Mouse (Mus musculus) midbrain, postnatal 0 days (tissue): ENCODE measurements at regions not wholly inside any gene's neighbourhood (a gene's known extent, or its start where the extent isn't known, plus 50 kb on each side); places are given as distances from the start of the nearest gene placed in this dataset.
A peak's percentile ranks its signal among the peaks of the same experiment; 100 is the strongest.

ENCODE experiments used
- ATAC-seq: fragments of 200-750 bp; cut with Nextera tagmentation; 2 replicates; pipeline ENCODE4 v1.8.0; 2017; ENCODE audit warnings: moderate number of reproducible peaks, mild to moderate bottlenecking, moderate TSS enrichment, moderate library complexity; ENCODE audit not compliant: low FRiP score
- DNase-seq: peaks from one replicate; pipeline ENCODE4 v3.0.0-alpha.2; 2015; ENCODE audit warnings: low spot score
- H3K27ac ChIP-seq: fragments of 300-500 bp; sonication (generic); 2 replicates; pipeline ENCODE4 v1.5.1; 2014; ENCODE audit warnings: low read depth, mild to moderate bottlenecking, low read length, mixed read lengths
- H3K27me3 ChIP-seq: fragments of 300-500 bp; sonication (generic); 2 replicates; pipeline ENCODE4 v1.6.1; 2014; ENCODE audit warnings: low read length, control low read depth, mixed read lengths; ENCODE audit not compliant: insufficient read depth
- H3K36me3 ChIP-seq: fragments of 300-500 bp; sonication (generic); 2 replicates; pipeline ENCODE4 v1.6.1; 2014; ENCODE audit warnings: low read length, control low read depth, mixed read lengths; ENCODE audit not compliant: insufficient read depth
- H3K4me1 ChIP-seq: fragments of 300-500 bp; sonication (generic); 2 replicates; pipeline ENCODE4 v1.6.1; 2014; ENCODE audit warnings: mild to moderate bottlenecking, control low read depth, antibody characterized with exemption, low read length, mixed read lengths; ENCODE audit not compliant: insufficient read depth
- H3K4me2 ChIP-seq: fragments of 300-500 bp; sonication (generic); 2 replicates; pipeline ENCODE4 v1.6.1; 2014; ENCODE audit warnings: low read depth, mild to moderate bottlenecking, low read length, mixed read lengths; ENCODE audit not compliant: poor library complexity, severe bottlenecking
- H3K4me3 ChIP-seq: fragments of 300-500 bp; sonication (generic); 2 replicates; pipeline ENCODE4 v1.5.1; 2014; ENCODE audit warnings: low read depth, mild to moderate bottlenecking, low read length, moderate library complexity
- H3K9ac ChIP-seq: fragments of 300-500 bp; sonication (generic); replicated peaks from 2 replicates; pipeline ENCODE4 v1.6.1; 2014; ENCODE audit warnings: mild to moderate bottlenecking, low read length, moderate library complexity, mixed read lengths; ENCODE audit not compliant: poor library complexity, severe bottlenecking
- H3K9me3 ChIP-seq: fragments of 300-500 bp; sonication (generic); 2 replicates; pipeline ENCODE4 v1.6.1; 2016; ENCODE audit warnings: low read length, control low read depth
- CTCF ChIP-seq: IDR thresholded peaks from 2 replicates; pipeline ENCODE4 v1.5.1; 2016; ENCODE audit warnings: antibody characterized with exemption, mild to moderate bottlenecking
- WGBS: fragments of 180-500 bp; shearing (Covaris S2); extraction: QIAGEN DNeasy Blood & Tissue Kit; methylation state at CpG from one replicate; pipeline ENCODE4 v1.1.7; 2014; 5-methylcytosine and 5-hydroxymethylcytosine counted together

GRCm38 (mm10) chr7:74108347-74108746 is 94.9 kb upstream of the St8sia2 start:
- peak; percentile 61 for TF ChIP-seq CTCF
- WGBS: 72% methylated on average over 3 of the region's 3 CpGs
- Histone ChIP-seq H3K4me3 (no peak overlapping the region), H3K27ac (no peak overlapping the region), H3K9me3 (no peaks in the 10 kb centered on the region), H3K27me3 (no peaks in the 10 kb centered on the region), H3K9ac (no peak overlapping the region), H3K4me2 (no peak overlapping the region), H3K36me3 (no peaks in the 10 kb centered on the region), H3K4me1 (no peaks in the 10 kb centered on the region)
- DNase-seq: peak; percentile 49
- ATAC-seq: no peak

DNA sequence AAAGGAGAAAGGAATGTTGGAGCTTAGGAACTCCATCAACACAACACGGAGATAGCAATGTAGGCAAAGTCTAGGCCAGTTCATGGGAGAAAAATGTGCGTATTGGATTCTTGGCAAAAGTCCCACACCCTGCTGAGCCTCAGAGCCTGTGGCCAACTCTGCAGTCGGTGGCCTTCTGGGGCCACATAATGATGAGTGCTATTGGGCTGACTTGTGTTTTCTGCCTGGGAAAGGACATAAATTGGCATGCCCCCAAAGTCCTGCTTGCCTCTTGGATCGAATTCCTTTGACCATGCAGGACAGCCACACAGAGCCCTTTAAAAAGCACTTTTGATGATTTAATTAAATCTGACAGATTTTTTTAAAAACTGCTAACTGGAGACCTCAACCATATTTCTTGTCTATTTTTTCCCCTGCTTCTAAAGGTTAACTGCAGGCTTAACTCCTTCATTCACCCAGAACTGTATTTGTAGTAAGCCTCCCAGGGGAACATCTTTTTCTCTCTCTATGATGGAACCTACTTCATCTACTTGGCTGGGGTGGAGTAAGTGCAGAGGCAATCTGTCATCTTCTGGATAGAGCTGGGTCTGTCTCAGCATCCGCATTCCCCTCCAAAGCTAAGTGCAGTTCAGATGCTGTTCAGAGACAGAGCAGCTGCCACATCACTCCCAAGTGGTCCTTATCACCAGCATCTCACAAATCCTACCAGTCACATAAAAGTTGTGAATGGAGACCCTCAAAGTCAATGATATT is 93.9 kb upstream of the St8sia2 start:
- H3K4me2 ChIP-seq: no peak overlapping the region
- TF ChIP-seq CTCF: no peak
- 39% methylated on average over 5 of the region's 5 CpGs for WGBS
- H3K9ac ChIP-seq: no peak overlapping the region
- H3K9me3 ChIP-seq: no peaks in the 10 kb centered on the region
- no peaks in the 10 kb centered on the region for H3K4me1 ChIP-seq
- H3K4me3 ChIP-seq: no peak overlapping the region
- DNase-seq: peak; percentile 86
- H3K27me3 ChIP-seq: no peaks in the 10 kb centered on the region
- H3K36me3 ChIP-seq: no peaks in the 10 kb centered on the region
- H3K27ac ChIP-seq: no peak overlapping the region
- ATAC-seq: peak; percentile 49; the same call in 1 of the 2 replicates

DNA sequence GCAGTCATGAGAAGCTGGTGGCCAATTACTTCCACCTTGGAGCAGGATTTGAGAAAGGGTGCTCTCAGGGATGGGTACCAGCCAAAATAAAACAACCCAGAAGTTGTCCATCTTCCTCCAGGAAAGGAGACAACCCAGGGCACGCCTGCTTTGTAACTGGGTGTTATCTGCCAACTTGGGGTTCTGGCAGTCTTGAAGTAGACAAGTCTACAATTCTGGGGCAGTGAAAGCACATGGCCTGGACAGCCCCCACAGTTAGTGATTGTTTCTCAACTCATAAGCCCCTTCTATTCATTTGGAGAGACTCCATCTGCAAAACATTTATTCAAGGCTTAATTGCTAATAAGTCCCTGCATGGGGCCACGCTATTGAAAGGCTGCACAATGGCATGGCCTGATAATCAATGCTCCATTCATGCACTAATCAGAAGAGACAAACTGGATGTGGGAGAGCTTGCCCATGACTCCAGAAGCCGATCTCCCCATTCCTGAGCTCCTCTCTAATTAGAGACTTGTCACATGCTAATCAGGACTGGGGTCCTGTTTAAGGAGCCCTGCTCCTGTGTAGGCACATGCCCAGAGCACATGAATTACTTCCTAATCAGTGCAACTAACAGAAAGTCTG is 78.0 kb upstream of the St8sia2 start:
- no peak for ATAC-seq
- Histone ChIP-seq H3K27me3 (no peaks in the 10 kb centered on the region), H3K9me3 (peaks cover 9% of the 10 kb centered on the region; the same call in 1 of the 2 replicates), H3K4me2 (no peak overlapping the region), H3K27ac (no peak overlapping the region), H3K4me3 (no peak overlapping the region), H3K9ac (no peak overlapping the region), H3K4me1 (no peaks in the 10 kb centered on the region), H3K36me3 (no peaks in the 10 kb centered on the region)
- 37% methylated on average over 3 of the region's 3 CpGs for WGBS
- no peak for TF ChIP-seq CTCF
- no peak for DNase-seq

- no peak overlapping the region for H3K4me3 ChIP-seq
- no peaks in the 10 kb centered on the region for H3K27me3 ChIP-seq
- 88% methylated on average over 4 of the region's 4 CpGs for WGBS
- H3K4me1 ChIP-seq: no peaks in the 10 kb centered on the region
- no peak for TF ChIP-seq CTCF
- DNase-seq (no peak), ATAC-seq (no peak)
- no peak overlapping the region for H3K9ac ChIP-seq
- H3K4me2 ChIP-seq: no peak overlapping the region
- no peaks in the 10 kb centered on the region for H3K9me3 ChIP-seq
- H3K27ac ChIP-seq: no peak overlapping the region
- H3K36me3 ChIP-seq: no peaks in the 10 kb centered on the region
Measured at GRCm38 (mm10) chr7:74080846-74081235, 67.4 kb upstream of the St8sia2 start.

GRCm38 (mm10) chr7:74080079-74080845 is 66.8 kb upstream of the St8sia2 start:
- no peak overlapping the region for H3K4me2 ChIP-seq
- no peak overlapping the region for H3K27ac ChIP-seq
- 83% methylated on average over 9 of the region's 9 CpGs for WGBS
- no peak for TF ChIP-seq CTCF
- no peak overlapping the region for H3K4me3 ChIP-seq
- H3K4me1 ChIP-seq: no peaks in the 10 kb centered on the region
- H3K9me3 ChIP-seq: no peaks in the 10 kb centered on the region
- H3K9ac ChIP-seq: no peak overlapping the region
- H3K27me3 ChIP-seq: no peaks in the 10 kb centered on the region
- no peaks in the 10 kb centered on the region for H3K36me3 ChIP-seq
- ATAC-seq: no peak
- no peak for DNase-seq

- Histone ChIP-seq H3K36me3 (no peaks in the 10 kb centered on the region), H3K9me3 (no peaks in the 10 kb centered on the region), H3K27me3 (no peaks in the 10 kb centered on the region), H3K9ac (no peak overlapping the region), H3K27ac (no peak overlapping the region), H3K4me1 (no peaks in the 10 kb centered on the region), H3K4me3 (no peak overlapping the region), H3K4me2 (no peak overlapping the region)
- no peak for TF ChIP-seq CTCF
- DNase-seq (peak; percentile 75), ATAC-seq (no peak)
- WGBS: 37% methylated on average over 3 of the region's 3 CpGs
Measured at GRCm38 (mm10) chr7:74072632-74073031, 59.1 kb upstream of the St8sia2 start.
